9 mouse cellular contexts compared by ENCODE assay signal in the genomic region with DNA sequence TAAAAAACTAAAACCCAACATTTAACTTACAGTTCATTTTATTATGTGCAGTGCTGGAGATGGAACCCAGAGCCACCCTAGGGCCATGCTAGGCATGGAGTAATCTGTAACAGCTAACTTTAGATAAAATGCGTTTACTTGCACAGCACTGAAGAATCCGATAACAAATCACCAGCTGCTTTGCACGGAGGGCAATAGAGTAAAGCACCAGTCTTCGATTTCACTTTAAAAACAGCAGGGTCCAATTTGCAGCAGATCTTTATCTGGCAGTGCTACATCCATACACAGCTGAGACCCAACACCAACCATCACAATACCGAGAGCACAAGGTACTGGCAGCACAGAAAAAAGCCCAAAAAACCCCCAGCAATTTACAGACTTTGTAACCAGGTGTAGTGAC. TPM values are rescaled to one million over a fixed set of nuclear protein-coding genes. Genes with fewer than 3 reads are reported as not detected.
DNase-seq lines count a peak whose midpoint lies in the region; ATAC-seq and TF ChIP-seq lines count a peak whose summit lies in the region.
"Had no signal": no experiment of that assay in that cellular context is flagged by ENCODE, and none has a peak within 500 bp of the region (broad histone marks: within the 10 kb centered on the region; RNA-seq: fewer than 3 reads in every experiment).

No protein-coding gene starts in this region.

- H3K4me3 ChIP-seq in intestine, embryonic 15.5 days (replicated peaks): no peak overlapping the region
- no peak overlapping the region for H3K4me3 ChIP-seq in intestine, postnatal 0 days (ENCODE audit: low read depth, low read length)
- H3K4me3 ChIP-seq in embryonic facial prominence, embryonic 10.5 days: peak overlapping the region; percentile 93
- no peak overlapping the region for H3K4me3 ChIP-seq in forebrain, postnatal 0 days (ENCODE audit: low read depth, low read length)
- 0 out of 2 replicates have a peak overlapping the region, but pooled peaks have one; percentile 8 for H3K4me3 ChIP-seq in liver, embryonic 16.5 days (ENCODE audit: low read depth, low read length)

- no peaks in the 10 kb centered on the region for H3K9me3 ChIP-seq in intestine, embryonic 15.5 days
- no peaks in the 10 kb centered on the region for H3K9me3 ChIP-seq in intestine, postnatal 0 days (ENCODE audit: control insufficient read depth)
- H3K9me3 ChIP-seq in embryonic facial prominence, embryonic 10.5 days: no peaks in the 10 kb centered on the region
- no peaks in the 10 kb centered on the region for H3K9me3 ChIP-seq in forebrain, postnatal 0 days (ENCODE audit: low read length)
- no peaks in the 10 kb centered on the region for H3K9me3 ChIP-seq in liver, embryonic 16.5 days (replicated peaks; ENCODE audit: control insufficient read depth, low read length)

- no peak for DNase-seq in embryonic facial prominence, embryonic 10.5 days (ENCODE audit: low spot score)
- no peak for DNase-seq in forebrain, postnatal 0 days
- DNase-seq in thymus, postnatal 10 days (ENCODE audit: low spot score in 2 of 2): no peak
- DNase-seq in left cerebral cortex, postnatal 36 days (ENCODE audit: low spot score in 2 of 2): no peak
- DNase-seq: gastrocnemius, postnatal 10 days; thymus, postnatal 25 days had no signal

- no peak for TF ChIP-seq CTCF in intestine, postnatal 0 days (IDR thresholded peaks at IDR 0.05; ENCODE audit: low read depth)
- TF ChIP-seq CTCF in forebrain, postnatal 0 days (IDR thresholded peaks at IDR 0.05; ENCODE audit: low read depth): no peak

- H3K36me3 ChIP-seq in intestine, embryonic 15.5 days: no peaks in the 10 kb centered on the region
- no peaks in the 10 kb centered on the region for H3K36me3 ChIP-seq in intestine, postnatal 0 days (ENCODE audit: control insufficient read depth, insufficient read depth)
- peaks cover 29% of the 10 kb centered on the region for H3K36me3 ChIP-seq in embryonic facial prominence, embryonic 10.5 days (replicated peaks)
- no peaks in the 10 kb centered on the region for H3K36me3 ChIP-seq in forebrain, postnatal 0 days (ENCODE audit: insufficient read depth)
- H3K36me3 ChIP-seq in liver, embryonic 16.5 days (ENCODE audit: control insufficient read depth, insufficient read depth): peaks cover 4% of the 10 kb centered on the region; the same call in 1 of the 2 replicates

- 71% methylated on average over 5 of the region's 5 CpGs for WGBS in intestine, embryonic 15.5 days
- 66% methylated on average over 5 of the region's 5 CpGs for WGBS in intestine, postnatal 0 days
- WGBS in embryonic facial prominence, embryonic 10.5 days: 75% methylated on average over 5 of the region's 5 CpGs
- 88% methylated on average over 5 of the region's 5 CpGs for WGBS in forebrain, postnatal 0 days
- 34% methylated on average over 5 of the region's 5 CpGs for WGBS in liver, embryonic 16.5 days (ENCODE audit: insufficient replicate concordance)

- H3K27ac ChIP-seq in intestine, embryonic 15.5 days: peak overlapping the region; percentile 95; the same call in 1 of the 2 replicates
- H3K27ac ChIP-seq in intestine, postnatal 0 days (ENCODE audit: low read depth, low read length): no peak overlapping the region
- no peak overlapping the region for H3K27ac ChIP-seq in embryonic facial prominence, embryonic 10.5 days (replicated peaks)
- H3K27ac ChIP-seq in forebrain, postnatal 0 days (ENCODE audit: low read depth, low read length): peak overlapping the region; percentile 29; the same call in 1 of the 2 replicates
- peak overlapping the region; percentile 96 for H3K27ac ChIP-seq in liver, embryonic 16.5 days (ENCODE audit: low read length)

- no peak overlapping the region for H3K4me2 ChIP-seq in intestine, embryonic 15.5 days (replicated peaks)
- H3K4me2 ChIP-seq in intestine, postnatal 0 days (replicated peaks; ENCODE audit: low read depth): no peak overlapping the region
- no peak overlapping the region for H3K4me2 ChIP-seq in forebrain, postnatal 0 days (ENCODE audit: low read depth)
- peak overlapping the region; percentile 94 for H3K4me2 ChIP-seq in liver, embryonic 16.5 days (ENCODE audit: low read depth, low read length)

- H3K9ac ChIP-seq in intestine, embryonic 15.5 days: no peak overlapping the region
- H3K9ac ChIP-seq in intestine, postnatal 0 days (ENCODE audit: low read depth, low read length): no peak overlapping the region
- 0 out of 2 replicates have a peak overlapping the region, but pooled peaks have one; percentile 98 for H3K9ac ChIP-seq in forebrain, postnatal 0 days
- H3K9ac ChIP-seq in liver, embryonic 16.5 days (ENCODE audit: low read depth, low read length): peak overlapping the region; percentile 91

- H3K27me3 ChIP-seq in intestine, embryonic 15.5 days (replicated peaks): no peaks in the 10 kb centered on the region
- H3K27me3 ChIP-seq in intestine, postnatal 0 days (replicated peaks; ENCODE audit: control insufficient read depth, insufficient read depth, low read length): no peaks in the 10 kb centered on the region
- no peaks in the 10 kb centered on the region for H3K27me3 ChIP-seq in embryonic facial prominence, embryonic 10.5 days (replicated peaks; ENCODE audit: low read depth, poor library complexity, severe bottlenecking)
- H3K27me3 ChIP-seq in forebrain, postnatal 0 days (ENCODE audit: insufficient read depth, low read length): no peaks in the 10 kb centered on the region
- no peaks in the 10 kb centered on the region for H3K27me3 ChIP-seq in liver, embryonic 16.5 days (ENCODE audit: control insufficient read depth, insufficient read depth, low read depth, low read length)

- intact Hi-C loops in left cerebral cortex, postnatal 36 days (cut with DNase I): no loop called here

- no peak for ATAC-seq in intestine, embryonic 15.5 days
- no peak for ATAC-seq in intestine, postnatal 0 days
- no peak for ATAC-seq in forebrain, postnatal 0 days
- 0 out of 2 replicates have a peak, but pooled peaks have one; percentile 9 for ATAC-seq in liver, embryonic 16.5 days (ENCODE audit: low read depth)

- peaks cover 27% of the 10 kb centered on the region for H3K4me1 ChIP-seq in intestine, embryonic 15.5 days (replicated peaks)
- peaks cover 22% of the 10 kb centered on the region for H3K4me1 ChIP-seq in intestine, postnatal 0 days (replicated peaks; ENCODE audit: control insufficient read depth, insufficient read depth, low read length)
- peaks cover 39% of the 10 kb centered on the region for H3K4me1 ChIP-seq in embryonic facial prominence, embryonic 10.5 days
- H3K4me1 ChIP-seq in forebrain, postnatal 0 days (ENCODE audit: insufficient read depth): peaks cover 23% of the 10 kb centered on the region
- H3K4me1 ChIP-seq in liver, embryonic 16.5 days (ENCODE audit: control insufficient read depth, low read depth, low read length): peaks cover 69% of the 10 kb centered on the region

RNA-seq across cellular contexts. Expression of a gene that starts 6.6 kb away (rescaled TPM):
- polyA plus RNA-seq in intestine, embryonic 15.5 days (2015; fragmentation: Nextera tagmentation; extraction: Ambion mirVana): 22.8 and 23.2 TPM in 2 replicates
- polyA plus RNA-seq in intestine, postnatal 0 days (2015; fragmentation: Nextera tagmentation; extraction: Ambion mirVana): 7.8 and 9.3 TPM in 2 replicates
- 33.1 and 34.3 TPM in 2 replicates for polyA plus RNA-seq in embryonic facial prominence, embryonic 10.5 days (2016; fragmentation: Nextera tagmentation; extraction: Ambion mirVana)
- total RNA-seq in forebrain, postnatal 0 days (2014; rRNA removed): 41.2 and 50.2 TPM in 2 replicates
- polyA plus RNA-seq in forebrain, postnatal 0 days (2015; fragmentation: Nextera tagmentation; extraction: Ambion mirVana): 12.2 and 17.6 TPM in 2 replicates
- polyA plus RNA-seq in liver, embryonic 16.5 days (2015; fragmentation: Nextera tagmentation; extraction: Ambion mirVana): 12.6 and 12.9 TPM in 2 replicates
- 10 to 100 TPM; 51.2 to 62.8 TPM for total RNA-seq in left cerebral cortex, postnatal 36 days (2021)

RNA-seq across cellular contexts. Expression of a gene that starts 6.7 kb away (rescaled TPM):
- 52.6 and 55.1 TPM in 2 replicates for polyA plus RNA-seq in intestine, embryonic 15.5 days (2015; fragmentation: Nextera tagmentation; extraction: Ambion mirVana)
- polyA plus RNA-seq in intestine, postnatal 0 days (2015; fragmentation: Nextera tagmentation; extraction: Ambion mirVana): 36.6 and 38.0 TPM in 2 replicates
- 46.7 and 51.7 TPM in 2 replicates for polyA plus RNA-seq in embryonic facial prominence, embryonic 10.5 days (2016; fragmentation: Nextera tagmentation; extraction: Ambion mirVana)
- total RNA-seq in forebrain, postnatal 0 days (2014; rRNA removed): 49.8 and 69.9 TPM in 2 replicates
- 43.6 and 50.6 TPM in 2 replicates for polyA plus RNA-seq in forebrain, postnatal 0 days (2015; fragmentation: Nextera tagmentation; extraction: Ambion mirVana)
- polyA plus RNA-seq in liver, embryonic 16.5 days (2015; fragmentation: Nextera tagmentation; extraction: Ambion mirVana): 101 and 112 TPM in 2 replicates
- 10 to 100 TPM; 63.1 to 63.3 TPM for total RNA-seq in left cerebral cortex, postnatal 36 days (2021)

RNA-seq across cellular contexts. Expression of a gene that starts 21.9 kb away (rescaled TPM):
- 2.3 and 4.6 TPM in 2 replicates for polyA plus RNA-seq in intestine, embryonic 15.5 days (2015; fragmentation: Nextera tagmentation; extraction: Ambion mirVana)
- polyA plus RNA-seq in intestine, postnatal 0 days (2015; fragmentation: Nextera tagmentation; extraction: Ambion mirVana): 2.3 and 3.1 TPM in 2 replicates
- 0.38 and 0.66 TPM in 2 replicates for polyA plus RNA-seq in embryonic facial prominence, embryonic 10.5 days (2016; fragmentation: Nextera tagmentation; extraction: Ambion mirVana)
- 0.10 and 0.38 TPM in 2 replicates for total RNA-seq in forebrain, postnatal 0 days (2014; rRNA removed)
- polyA plus RNA-seq in forebrain, postnatal 0 days (2015; fragmentation: Nextera tagmentation; extraction: Ambion mirVana): 0.10 and 0.19 TPM in 2 replicates
- polyA plus RNA-seq in liver, embryonic 16.5 days (2015; fragmentation: Nextera tagmentation; extraction: Ambion mirVana): 10.4 and 10.8 TPM in 2 replicates
- total RNA-seq in left cerebral cortex, postnatal 36 days (2021): under 1 TPM; 0.27 to 0.39 TPM

Comparison
In these comparisons a context has a peak if more than half of its experiments do, and no peak if none do; other contexts are left out.
1. H3K27ac ChIP-seq: peak in intestine, embryonic 15.5 days (single experiment), forebrain, postnatal 0 days (single experiment) and liver, embryonic 16.5 days (single experiment); none in intestine, postnatal 0 days (single experiment) and embryonic facial prominence, embryonic 10.5 days (single experiment).
2. H3K4me3 ChIP-seq: peak in embryonic facial prominence, embryonic 10.5 days (single experiment) and liver, embryonic 16.5 days (single experiment); none in intestine, embryonic 15.5 days (single experiment), intestine, postnatal 0 days (single experiment) and forebrain, postnatal 0 days (single experiment).
3. H3K9ac ChIP-seq: peak in forebrain, postnatal 0 days (single experiment) and liver, embryonic 16.5 days (single experiment); none in intestine, embryonic 15.5 days (single experiment) and intestine, postnatal 0 days (single experiment).